Mouse (Mus musculus) cerebellum, adult 9-11 months (tissue): Measurements from ENCODE around the gene Rap1gds1.
A peak's percentile ranks its signal among the peaks of the same experiment; 100 is the strongest.

Experiments used
- DNase-seq: peaks from one replicate; pipeline ENCODE4 v3.0.0; 2022

Gene Rap1gds1

DNA sequence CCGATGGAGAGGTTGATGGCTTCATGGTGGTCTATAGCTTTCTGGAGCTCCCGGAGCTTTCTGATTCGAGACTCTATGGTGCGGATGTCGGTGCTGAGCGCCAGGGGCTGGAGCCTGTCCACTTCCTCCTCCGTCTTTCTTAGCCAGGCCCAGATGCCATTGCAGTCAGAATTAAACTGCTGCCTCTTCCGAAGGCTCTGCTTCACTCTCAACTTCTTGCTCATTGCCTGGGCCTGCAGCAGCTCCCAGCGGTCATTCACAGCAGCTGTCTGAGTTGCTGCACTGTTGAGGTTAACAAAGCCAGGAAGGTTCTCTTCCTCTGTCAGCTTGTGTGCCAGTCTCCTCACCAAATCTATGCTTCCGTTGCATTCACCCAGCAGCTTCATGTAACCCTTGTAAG is 137.8 kb downstream of the Rap1gds1 start:
- no peak for DNase-seq

- no peak for DNase-seq
Observed at GRCm38 (mm10) chr3:138936780-138937179, 138.2 kb downstream of the Rap1gds1 start.

- DNase-seq: no peak
Observed at GRCm38 (mm10) chr3:138927437-138927836, 147.6 kb downstream of the Rap1gds1 start.

DNA sequence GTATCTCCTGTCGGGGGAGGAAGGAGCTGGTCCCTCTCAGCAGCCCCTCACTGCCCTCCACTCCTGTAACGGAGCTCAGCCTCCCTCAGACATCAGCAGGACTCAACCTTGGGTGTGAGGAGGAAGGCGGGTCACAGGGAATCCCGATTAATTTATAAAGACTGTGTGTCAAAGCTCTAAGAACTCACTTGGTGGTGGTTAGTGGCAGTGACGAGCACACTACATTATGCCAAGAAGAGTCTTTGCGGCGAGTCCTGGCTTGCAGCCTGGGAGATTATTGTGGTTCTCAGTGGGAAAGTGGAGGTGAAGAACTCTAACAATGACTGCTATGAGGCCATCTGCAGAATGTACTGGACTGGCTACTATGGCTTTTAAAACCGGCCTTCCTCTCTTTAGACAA is 148.8 kb downstream of the Rap1gds1 start:
- DNase-seq: no peak

GRCm38 (mm10) chr3:138918241-138918640 is 156.8 kb downstream of the Rap1gds1 start:
- no peak for DNase-seq

DNA sequence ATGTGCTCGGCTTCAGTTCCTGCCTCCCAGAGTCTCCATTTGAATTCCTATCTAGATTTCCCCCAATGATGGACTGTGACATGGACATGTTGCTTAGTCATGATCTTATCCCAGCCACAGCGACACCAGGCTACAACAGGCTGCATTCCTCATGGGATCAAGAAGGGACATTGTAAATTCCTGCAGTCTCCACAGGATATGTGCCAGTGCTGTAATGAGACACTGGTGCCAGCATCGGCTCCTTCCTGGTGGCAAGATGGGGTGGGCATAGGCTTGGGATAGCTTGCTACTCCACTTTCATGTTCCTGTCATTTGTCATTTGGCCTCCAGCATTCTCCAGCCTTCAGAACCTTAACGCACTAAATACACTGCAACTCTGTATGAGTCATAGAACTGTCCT is 158.0 kb downstream of the Rap1gds1 start:
- DNase-seq: no peak

DNA sequence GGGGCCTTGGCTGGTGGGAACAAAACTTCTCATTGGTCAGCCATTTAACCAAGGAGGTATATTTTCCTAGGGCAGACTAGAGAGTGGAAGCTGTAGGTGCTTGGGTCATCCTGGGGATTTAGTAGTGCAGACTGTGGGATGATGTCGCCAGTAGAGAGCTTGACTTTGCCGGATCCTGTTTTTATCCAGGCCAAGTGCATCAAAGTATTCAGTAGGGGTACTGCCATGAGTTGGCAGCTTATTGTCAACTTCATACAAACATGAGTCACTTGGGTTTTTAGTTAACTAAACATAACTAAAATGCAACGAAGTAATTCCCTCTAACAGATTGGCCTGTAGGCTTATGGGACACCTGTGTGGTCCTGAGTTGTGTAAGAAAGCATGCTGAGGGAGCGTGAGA is 158.4 kb downstream of the Rap1gds1 start:
- DNase-seq: no peak

GRCm38 (mm10) chr3:138914626-138915288 is 160.2 kb downstream of the Rap1gds1 start:
- DNase-seq: no peak

DNA sequence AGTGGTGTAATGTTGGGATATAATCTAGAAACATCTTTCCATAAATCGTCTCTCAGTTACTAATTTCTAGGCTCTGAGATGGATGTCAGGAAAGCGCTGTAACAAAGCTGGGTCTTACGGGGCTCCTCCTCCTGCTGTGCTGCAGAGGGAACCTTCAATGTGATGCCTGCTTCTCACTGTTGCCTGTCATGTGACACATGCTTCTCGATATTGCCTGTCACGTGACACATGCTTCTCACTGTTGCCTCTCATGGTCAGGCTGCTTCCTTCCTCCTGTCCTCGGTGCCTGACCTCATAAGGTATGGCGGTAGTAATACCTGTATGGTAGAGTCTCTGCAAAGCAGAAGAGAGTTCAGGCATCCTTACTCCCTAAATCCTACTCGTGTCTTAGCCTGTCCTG is 162.5 kb downstream of the Rap1gds1 start:
- no peak for DNase-seq

DNA sequence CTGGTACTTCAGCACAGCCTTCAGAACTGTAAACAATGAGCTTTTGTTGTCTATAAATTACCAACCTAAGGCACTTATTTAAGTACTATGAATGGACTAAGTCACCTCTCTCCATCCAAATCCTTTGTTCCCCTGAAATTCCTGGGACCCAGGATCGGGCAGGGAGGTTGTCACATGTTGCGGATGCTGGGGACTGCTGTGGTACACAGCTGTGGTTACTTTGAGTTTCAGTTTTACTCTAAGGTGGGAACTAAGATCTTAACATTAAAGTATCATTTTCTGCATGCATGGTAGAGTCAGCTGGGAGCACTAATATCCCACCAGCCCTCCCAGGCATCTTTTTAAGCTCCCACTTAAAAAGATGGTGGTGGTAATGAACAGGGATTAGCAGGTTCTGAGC is 165.7 kb downstream of the Rap1gds1 start:
- DNase-seq: no peak

DNA sequence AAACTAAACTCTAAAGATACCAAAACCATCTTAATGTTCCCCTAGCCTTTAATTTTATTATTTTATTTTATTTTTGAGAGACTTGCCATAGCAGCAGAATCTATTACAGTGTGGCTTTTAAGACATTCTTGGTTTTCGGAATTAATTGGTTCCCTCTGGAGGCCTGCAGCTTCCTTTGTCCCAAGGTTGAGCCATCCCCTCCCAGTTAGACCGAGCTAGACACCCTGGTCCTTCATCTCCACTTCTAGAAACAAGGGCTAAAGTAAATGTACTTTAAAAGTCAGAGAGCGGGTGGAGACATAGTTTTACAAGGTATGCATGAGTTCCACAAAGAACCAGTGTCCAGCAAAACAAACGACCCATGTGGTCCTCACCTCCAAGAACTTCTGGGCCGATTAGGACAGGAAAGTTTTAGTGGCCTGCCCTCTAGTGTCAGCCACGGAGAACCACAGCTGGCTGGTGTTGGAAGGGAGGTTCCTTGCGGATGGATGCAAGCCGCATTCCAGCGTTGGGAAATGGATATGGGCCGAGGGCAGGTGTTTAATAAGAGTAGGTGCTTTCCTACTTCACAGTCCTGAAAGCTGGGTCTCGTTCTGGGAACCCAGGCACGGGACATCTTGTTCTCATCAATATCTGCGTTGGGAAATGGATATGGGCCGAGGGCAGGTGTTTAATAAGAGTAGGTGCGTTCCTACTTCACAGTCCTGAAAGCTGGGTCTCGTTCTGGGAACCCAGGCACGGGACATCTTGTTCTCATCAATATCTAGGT is 168.7 kb downstream of the Rap1gds1 start:
- peak; percentile 78 for DNase-seq

DNA sequence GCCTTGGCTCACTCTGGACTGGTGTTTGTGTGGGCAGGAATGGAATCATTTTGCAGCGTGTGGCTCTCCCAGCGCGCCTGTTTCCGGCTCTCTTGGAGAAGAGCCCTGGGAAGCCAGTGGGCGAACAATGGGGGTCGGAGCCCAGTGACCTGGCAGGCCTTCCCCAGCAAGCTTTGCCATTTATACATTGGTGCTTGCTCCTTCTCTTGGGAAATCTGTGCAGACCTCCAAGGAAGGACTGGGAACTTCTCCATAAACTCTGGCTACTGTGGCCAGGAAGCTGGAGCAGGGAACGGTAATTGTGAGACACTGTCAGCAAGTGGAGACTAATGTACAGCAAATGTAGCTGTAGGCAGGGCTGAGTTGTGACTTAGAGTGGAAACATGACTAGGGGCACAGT is 169.3 kb downstream of the Rap1gds1 start:
- DNase-seq: peak; percentile 48

- DNase-seq: no peak
Observed at GRCm38 (mm10) chr3:138900571-138901141, 174.3 kb downstream of the Rap1gds1 start.

GRCm38 (mm10) chr3:138898055-138898454 is 176.9 kb downstream of the Rap1gds1 start:
- no peak for DNase-seq

DNA sequence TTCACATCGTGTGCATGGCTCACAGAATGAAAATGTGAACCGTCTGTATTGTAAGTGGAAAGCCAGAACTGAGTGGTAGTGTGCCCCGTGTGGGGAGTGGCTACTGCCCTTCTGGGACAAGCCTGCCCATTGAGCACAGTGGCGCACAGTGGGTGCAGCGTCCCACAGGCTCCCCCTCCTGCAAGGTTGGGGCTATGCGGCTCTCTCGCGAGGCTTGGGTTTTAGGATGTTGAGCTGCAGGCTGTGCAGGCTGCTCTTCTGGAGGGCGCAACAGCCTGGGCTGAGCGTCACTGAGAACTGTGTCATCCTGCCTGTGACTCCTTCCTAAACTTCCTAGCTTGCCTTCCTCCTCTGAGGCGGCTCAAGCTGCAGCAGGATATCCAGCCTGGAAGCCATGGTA is 177.5 kb downstream of the Rap1gds1 start:
- DNase-seq: no peak

GRCm38 (mm10) chr3:138893520-138893919 is 181.5 kb downstream of the Rap1gds1 start:
- DNase-seq: no peak

DNA sequence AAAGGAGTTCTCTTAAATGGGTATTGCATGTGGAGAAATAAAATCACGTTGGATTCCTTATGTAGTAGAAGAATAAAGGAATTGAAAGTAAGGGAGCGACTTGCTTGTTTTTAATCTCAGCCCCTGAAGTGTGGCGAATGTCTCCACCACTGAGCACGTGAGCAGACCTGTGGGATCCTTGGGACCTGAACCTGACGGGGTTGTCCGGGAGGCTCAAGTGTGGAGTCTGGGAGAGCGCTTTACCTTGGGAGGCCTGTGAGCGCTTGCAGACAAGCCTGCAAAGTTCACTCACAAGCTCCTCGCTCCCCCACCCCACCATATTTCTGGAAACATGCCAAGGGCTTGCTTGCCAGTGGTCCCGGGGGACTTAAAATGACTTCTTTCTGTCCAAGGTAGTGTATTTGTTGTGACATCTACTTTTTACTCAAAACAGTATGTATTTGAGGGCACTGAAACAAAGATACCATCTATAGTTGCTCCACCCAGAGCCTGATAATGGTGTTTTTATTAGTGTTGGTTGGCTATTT is 185.2 kb downstream of the Rap1gds1 start:
- DNase-seq: no peak

GRCm38 (mm10) chr3:138889214-138889613 is 185.8 kb downstream of the Rap1gds1 start:
- DNase-seq: no peak

GRCm38 (mm10) chr3:138886121-138886520 is 188.9 kb downstream of the Rap1gds1 start:
- no peak for DNase-seq

DNA sequence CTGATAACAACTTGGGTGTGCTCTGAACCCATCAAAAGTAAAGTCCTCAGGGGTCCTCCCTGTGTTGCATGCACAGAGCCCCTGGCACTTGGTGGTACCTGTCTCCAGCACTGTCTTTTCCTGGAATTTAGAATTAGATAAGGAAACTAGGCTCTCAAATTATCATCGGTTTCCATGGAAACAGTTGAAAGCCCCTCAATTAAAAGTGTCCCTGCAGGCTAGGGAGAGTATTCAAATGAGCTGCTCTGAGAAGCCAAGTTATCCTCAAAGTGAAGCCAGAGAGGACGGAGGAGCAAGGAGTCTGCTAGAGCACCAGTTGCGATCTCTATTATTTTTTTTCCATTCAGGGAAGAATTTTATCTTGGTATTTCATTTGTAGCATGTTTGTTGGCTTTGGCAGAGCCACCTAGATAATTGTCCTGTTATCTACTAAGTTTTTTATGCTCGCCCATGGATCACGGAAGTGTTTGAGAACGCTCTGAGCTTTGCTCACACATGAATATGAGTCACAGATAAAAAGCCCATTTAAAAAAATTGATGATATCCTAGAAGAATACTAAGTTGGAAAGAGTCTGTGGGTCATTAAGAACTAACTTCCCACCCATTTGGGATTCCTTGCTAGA is 193.2 kb downstream of the Rap1gds1 start:
- DNase-seq: no peak

DNA sequence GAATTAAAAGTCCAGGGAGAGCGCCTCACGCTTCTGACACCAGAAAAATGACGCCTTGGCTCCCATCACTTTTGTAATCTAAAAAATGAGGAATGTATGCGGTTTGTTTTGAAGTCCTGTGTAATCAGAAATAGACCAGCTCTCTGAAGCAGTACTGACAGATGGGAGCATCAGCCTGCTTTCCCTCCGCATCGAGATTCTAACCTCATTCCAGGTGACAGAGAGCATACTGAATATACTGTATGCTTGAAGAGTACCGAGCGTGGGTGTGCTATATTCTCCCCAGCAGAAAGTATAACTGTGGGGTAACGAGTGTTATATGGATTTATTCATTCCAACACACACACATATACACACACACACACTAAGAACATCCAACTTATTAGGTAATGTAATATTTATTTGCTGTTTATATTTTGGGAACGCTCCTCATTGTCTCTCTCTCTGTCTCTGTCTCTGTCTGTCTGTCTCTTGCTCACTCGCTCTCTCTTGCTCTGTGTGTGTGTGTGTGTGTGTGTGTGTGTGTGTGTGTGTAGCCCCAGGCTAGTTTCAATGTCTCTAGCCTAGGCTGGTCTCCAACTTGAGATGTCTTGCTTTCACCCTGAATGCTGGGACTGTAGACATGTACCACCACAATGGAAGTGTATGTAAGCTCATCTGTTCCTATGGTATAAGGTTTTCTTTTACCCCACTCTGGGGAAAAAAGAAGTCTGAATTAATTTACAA is 193.8 kb downstream of the Rap1gds1 start:
- DNase-seq: no peak

- no peak for DNase-seq
Observed at GRCm38 (mm10) chr3:138877741-138878140, 197.3 kb downstream of the Rap1gds1 start.

DNA sequence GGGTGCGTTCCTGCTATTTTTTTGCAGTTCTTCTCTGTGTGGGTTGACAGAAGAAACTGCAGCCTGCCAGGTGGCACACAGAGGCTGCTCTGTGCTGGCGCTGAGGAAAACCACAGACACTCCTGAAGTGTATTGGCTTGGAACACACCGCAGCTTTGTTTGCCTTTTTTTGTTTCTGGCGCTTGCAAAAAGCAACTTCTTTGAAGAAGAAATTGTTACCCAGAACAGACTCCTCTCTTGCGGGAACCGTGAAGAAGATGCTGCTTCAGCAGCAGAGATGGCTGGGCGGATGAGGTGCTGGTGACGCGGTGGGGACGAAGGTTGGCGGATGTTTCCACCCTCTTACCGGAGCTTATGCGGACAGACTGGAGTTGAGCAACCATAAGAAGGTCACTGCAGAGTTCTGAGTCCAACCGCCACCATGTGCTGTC is 198.1 kb downstream of the Rap1gds1 start:
- DNase-seq: peak; percentile 46
